Mouse (Mus musculus): ENCODE results near the gene Nagk.

DNA sequence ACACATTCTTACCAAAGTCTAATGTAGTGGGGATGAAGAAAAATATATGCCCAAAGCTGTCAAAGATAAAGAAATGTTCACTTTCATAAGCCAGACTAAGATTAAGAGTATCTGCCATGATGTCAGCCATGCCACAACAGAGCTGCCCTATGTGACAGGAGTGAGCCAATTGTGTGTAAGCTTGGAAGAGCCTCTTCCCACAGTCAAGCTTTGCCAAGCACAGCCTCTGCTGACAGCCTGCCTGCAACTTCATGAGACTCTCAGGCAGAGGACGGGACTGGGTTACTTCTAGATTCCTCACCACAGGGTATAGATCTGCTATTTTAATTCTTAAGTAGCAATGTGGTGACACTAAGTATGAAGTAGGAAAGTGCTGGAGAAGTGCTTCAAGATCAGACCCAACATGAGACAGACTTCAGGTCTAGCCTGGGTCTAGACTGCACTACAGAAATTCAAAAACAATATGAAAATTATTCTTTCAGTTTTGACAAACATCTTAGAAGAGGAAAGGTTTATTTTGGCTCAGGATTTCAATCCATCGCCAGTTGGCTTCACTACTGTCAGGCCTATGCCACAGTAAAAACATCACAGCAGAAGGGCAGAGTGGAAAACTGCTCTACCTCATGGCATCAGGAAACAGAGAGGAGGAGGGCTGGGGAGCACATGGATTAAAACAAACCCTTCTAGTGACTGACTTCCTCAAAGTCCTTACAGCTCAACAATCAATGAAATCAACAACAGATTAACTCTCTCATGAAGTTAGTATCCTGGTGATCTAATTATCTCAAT is 26.1 kb downstream of the Nagk start:
- no peak for TF ChIP-seq CTCF (IDR thresholded peaks at IDR 0.05; ENCODE audit: borderline replicate concordance, extremely low read depth, insufficient read depth, insufficient read length)
- no peak for TF ChIP-seq POLR2A (IDR thresholded peaks at IDR 0.05; ENCODE audit: borderline replicate concordance, extremely low read depth, insufficient read depth, insufficient read length, poor library complexity, severe bottlenecking)

Measured in brain, embryonic 14.5 days (tissue).